Mouse (Mus musculus) right cerebral cortex, postnatal 36 days (tissue): ENCODE data around the gene Edn1.

Experiments used
- DNase-seq, 2 experiments: peaks; one replicate each; pipeline ENCODE4 v3.0.0; 2022; ENCODE audit warnings: low spot score in 2 of 2, mixed read lengths in 1 of 2

Gene Edn1

DNA sequence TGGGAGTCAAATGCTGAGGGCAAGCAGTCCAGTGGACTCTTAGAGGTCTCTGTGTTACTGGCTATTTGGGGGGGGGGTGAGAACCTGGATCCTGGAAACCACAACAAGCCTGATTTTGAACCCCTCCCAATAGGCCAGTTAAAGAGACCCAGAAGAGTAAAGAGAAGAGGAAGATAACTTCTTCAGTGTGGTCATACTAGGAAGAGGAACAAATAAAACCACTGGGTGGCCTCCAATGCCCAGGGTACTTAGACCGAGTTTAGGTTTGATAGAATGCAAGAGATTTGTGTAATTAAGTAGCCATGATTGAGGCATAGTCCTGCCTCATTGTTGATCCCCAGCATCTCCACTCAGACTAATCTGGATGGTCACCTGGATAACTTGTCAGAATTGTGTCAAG, 14.4 kb downstream of the Edn1 start:
- DNase-seq, result no peak

DNA sequence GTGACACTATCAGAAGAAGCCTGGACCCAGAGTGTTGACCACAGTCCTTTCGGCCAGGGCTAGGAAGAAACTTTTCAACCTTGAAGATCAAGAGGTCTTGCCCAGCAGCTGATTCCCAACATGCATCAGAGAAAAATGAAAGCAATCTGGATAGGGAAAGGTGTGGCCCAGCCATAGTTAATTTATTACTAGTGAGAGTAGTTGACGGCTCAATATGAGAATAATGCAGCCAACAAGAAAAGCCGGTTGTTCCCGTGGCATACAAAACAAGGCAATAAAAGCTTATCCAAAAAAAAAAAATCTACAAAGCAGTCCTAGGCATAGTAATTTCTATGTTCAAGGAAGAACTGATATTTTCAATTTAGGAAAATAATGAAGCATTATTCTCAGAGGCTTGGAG, 16.5 kb downstream of the Edn1 start:
- no peak for DNase-seq

DNA sequence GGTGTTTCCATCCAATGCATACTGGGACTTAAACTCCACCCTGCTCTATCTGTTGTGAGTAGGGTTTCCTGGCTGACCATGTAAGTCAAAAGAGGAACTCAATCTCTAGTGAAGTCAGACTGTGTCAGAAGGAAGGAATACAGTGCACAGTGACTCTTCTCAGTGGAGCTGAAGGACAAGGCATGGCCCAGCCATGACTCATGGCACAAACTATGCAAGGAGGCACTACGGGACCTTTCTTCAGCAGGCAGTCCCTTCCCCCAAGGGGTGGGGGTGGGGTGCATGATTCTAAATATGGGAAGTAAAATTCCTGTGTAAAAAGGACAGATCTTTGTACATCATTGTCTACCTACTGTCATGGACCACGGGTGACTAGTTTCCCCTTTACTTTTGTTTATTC, 27.3 kb downstream of the Edn1 start:
- no peak for DNase-seq

DNA sequence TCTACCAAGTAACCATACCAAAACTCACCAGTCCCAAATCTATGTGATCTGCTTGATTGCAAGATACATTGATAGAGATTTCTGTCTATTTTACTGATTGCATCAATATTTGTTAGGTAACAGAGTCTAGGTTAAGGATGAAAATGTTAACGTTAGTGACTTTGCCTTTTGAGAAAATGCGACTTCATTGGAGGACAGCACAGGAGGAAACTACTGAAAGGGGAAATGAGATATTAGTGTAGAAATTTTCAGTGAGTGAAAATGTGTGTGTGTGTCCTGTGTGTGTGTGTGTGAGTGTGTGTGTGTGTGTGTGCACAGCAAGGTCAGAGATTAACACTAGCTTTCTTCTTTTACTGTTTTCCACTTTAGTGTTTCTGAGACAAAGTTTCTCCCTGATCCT, 29.8 kb downstream of the Edn1 start:
- no peak for DNase-seq

DNA sequence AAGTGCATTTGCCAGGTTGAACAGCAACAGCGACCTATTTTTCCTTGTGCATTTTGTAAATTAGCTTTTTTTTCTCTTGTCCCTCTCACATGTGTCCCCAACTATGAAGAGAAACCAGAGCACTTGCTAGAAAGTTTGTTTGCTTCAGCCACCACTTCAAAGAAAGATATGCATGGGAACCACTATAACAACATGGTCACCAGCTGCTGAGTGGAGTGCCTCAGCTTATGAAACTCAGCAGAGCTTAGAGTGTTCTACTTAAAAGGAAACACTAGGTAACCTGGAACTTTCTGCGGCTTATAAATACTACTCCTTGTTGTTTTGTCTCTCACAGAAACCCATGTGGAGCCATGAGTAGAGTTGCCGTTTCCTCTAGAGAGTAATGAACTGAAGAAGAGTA, 33.7 kb downstream of the Edn1 start:
- no peak for DNase-seq

DNA sequence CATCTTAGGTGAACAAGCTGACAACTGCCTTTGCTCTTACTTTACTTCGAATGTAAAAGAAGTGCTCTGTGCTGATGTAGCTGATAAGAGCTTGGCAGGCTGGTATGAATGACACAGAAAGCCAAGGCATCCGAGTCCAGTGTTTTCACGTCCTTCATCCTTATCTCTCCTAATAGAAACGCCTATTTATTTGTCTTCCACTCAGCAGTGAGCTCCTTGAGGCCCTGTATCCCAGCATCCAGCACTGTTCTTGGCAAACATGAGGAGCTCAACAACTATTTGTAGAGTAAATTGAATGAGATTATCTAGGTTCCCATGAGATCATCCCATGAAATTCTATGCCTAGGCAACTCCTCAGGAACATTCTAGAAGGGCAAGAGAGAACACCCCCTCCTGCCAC, 35.1 kb downstream of the Edn1 start:
- no peak for DNase-seq

DNA sequence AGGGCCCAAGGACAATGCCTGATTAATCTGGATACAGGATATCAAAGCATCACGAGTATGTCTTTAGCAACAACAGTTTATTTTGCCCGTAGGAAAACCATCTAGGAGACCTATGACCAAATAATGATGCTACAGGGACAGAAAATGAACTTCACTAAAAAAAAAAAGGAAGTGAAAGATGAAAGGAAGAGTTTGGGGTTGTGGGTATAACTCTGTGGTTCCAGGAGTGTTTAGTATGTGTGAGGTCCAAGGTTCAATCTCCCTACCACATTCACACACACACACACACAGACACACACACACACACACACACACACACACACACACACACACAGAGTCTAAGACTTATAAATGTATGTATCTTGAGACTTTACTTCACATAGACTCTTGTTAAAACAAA, 35.8 kb downstream of the Edn1 start:
- DNase-seq, result no peak

DNA sequence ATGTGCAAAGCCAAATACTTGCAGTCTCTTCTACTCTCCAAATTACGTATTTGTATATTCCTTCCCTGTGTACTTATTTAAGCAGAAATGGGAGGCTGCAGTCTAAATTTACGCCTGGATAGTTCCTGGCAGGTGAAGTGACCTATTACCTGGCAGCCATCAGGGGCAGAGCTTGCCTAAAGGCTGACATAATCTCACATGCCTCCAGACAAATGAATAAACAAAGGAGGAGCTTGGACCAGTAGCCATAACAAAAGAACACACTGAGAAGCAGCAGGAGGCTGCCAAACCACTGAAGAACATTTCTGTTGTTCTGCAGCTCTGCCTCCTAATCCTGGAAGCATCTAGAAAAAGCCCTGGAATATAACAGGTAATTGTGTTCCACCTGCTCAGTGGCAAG, 38.2 kb downstream of the Edn1 start:
- no peak for DNase-seq

DNA sequence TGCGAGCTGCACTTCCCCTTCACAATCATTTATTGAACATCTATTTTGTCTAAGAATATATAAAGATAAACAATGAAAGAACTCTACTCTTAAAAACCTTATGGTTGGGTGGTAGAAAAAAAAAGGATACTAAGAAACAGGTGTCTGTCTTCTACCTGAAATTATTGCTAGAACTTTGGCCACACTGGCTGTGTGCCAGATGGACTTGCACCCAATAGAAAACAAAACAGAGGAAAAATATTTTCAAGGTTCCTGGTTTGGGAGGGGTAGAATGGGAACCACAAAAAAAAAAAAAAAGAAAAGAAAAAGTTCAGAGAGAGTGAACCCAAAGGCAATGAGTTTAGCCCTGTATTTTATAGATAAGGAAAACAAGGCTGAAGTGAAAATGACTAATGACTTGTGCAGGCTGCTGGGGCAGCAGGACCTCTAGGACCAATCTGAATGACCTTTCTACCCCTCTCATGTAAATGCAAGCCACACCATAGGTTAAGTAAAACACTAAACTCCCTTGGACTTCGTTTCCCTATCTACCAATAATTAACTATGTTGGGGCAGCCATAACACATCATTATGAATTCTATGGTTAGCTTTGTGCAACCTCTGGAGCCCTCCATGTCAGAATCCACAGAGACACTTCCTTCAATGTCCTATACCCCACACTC, 40.7 kb downstream of the Edn1 start:
- no peak for DNase-seq

DNA sequence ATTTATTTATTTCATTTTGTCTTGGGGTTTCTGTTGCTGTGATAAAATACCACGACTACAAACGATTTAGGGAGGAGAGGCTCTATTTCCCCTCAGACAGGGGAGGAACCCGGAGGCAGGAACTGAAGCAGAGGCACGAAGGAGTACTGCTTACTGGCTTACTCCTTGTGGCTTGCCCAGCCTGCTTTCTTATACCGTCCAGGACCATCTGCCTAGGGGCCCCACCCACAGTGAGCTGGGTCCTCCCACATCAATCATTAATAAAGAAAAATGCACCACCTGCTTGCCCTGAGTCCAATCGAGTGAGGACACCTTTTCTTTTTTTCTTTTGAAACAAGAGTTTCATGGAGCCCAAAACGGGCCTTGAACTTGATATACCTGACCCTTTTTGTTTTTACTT, 44.2 kb downstream of the Edn1 start:
- DNase-seq, result no peak

DNA sequence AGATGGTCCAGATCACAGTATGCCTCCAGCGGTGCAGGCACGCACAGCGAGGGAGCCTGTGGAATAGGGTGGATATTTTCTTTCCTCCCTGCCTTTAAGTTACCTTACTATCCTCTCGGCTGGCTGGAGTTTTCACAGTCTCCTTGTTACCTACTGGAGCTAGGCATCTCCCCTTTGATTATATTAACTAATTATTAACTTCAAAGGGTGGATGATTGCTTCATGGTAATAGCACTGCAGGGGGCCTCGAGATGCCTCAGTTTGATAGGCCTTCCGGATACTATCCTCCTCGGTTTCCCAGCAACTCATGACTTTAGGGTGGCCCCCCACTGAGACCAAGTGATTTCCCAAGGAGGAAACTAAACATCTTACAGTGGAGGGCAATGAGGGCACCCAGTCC, 45.1 kb downstream of the Edn1 start:
- no peak for DNase-seq

DNA sequence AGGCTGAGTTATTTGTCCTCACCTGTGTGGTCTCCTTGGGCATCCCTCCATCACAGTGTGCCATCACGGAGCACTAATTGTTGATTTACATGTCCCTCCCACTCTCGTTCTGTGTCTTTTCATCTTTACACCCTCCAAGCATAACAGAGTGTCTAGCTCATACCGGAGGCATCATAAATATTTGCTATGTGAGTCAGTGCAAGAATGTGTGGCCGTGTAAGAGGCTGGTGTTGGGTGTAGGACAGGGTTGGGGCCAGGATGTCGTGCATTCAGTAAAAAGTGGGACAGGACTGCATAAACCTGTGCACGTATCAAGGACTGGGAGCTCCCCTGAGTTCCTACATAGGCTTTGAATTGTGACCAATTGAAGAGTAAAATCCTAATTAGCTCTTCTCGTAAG, 50.4 kb downstream of the Edn1 start:
- no peak for DNase-seq
